Mouse (Mus musculus) stomach, embryonic 14.5 days (tissue): ENCODE data around the gene Dapk1. TPM values are rescaled to one million over a fixed set of nuclear protein-coding genes. Genes with fewer than 3 reads are reported as not detected.
"Not testable (repeated sequence)": the region's sequence is repeated elsewhere in the genome, so short reads cannot be mapped to it uniquely, and the experiment has no call there.

Experiments
- ATAC-seq: fragments of 200-750 bp; cut with Nextera tagmentation; 2 replicates; pipeline ENCODE4 v1.8.0; 2017; ENCODE audit warnings: low read depth, moderate TSS enrichment; ENCODE audit not compliant: insufficient number of reproducible peaks, insufficient read depth, low FRiP score
- H3K27ac ChIP-seq: fragments of 300-500 bp; sonication (generic); 2 replicates; pipeline ENCODE4 v1.5.1; 2014; ENCODE audit warnings: mild to moderate bottlenecking, low read length, moderate library complexity, mixed read lengths
- H3K27me3 ChIP-seq: fragments of 300-500 bp; sonication (generic); 2 replicates; pipeline ENCODE4 v1.6.1; 2014; ENCODE audit warnings: low read length, control low read depth, mixed read lengths; ENCODE audit not compliant: control insufficient read depth, insufficient read depth
- H3K36me3 ChIP-seq: fragments of 300-500 bp; sonication (generic); 2 replicates; pipeline ENCODE4 v1.6.1; 2014; ENCODE audit warnings: mild to moderate bottlenecking, control low read depth, low read length, moderate library complexity, mixed read lengths; ENCODE audit not compliant: control insufficient read depth, insufficient read depth
- H3K4me1 ChIP-seq: fragments of 300-500 bp; sonication (generic); 2 replicates; pipeline ENCODE4 v1.6.1; 2014; ENCODE audit warnings: low read length, control low read depth, mixed read lengths; ENCODE audit not compliant: control insufficient read depth, insufficient read depth
- H3K4me2 ChIP-seq: fragments of 300-500 bp; sonication (generic); replicated peaks from 2 replicates; pipeline ENCODE4 v1.6.1; 2014; ENCODE audit warnings: low read depth, low read length, control low read depth
- H3K4me3 ChIP-seq: fragments of 300-500 bp; sonication (generic); 2 replicates; pipeline ENCODE4 v1.5.1; 2014; ENCODE audit warnings: low read depth, low read length, control low read depth
- H3K9ac ChIP-seq: fragments of 300-500 bp; sonication (generic); replicated peaks from 2 replicates; pipeline ENCODE4 v1.6.1; 2014; ENCODE audit warnings: low read depth, mild to moderate bottlenecking, control low read depth, low read length, moderate library complexity, mixed read lengths
- H3K9me3 ChIP-seq: fragments of 300-500 bp; sonication (generic); 2 replicates; pipeline ENCODE4 v1.6.1; 2016; ENCODE audit warnings: low read depth, low read length, control low read depth; ENCODE audit not compliant: control insufficient read depth
- WGBS: fragments of 180-500 bp; shearing (Covaris S2); extraction: QIAGEN DNeasy Blood & Tissue Kit; methylation state at CpG from one replicate; pipeline ENCODE4 v1.1.7; 2014; 5-methylcytosine and 5-hydroxymethylcytosine counted together
- polyA plus RNA-seq: library from polyadenylated mRNA; unstranded; fragments of >200 nt; fragmentation: Nextera tagmentation; extraction: Ambion mirVana; gene quantifications from 2 replicates; pipeline ENCODE4 v1.2.1, GENCODE M21; 2014

Dapk1 gene
- polyA plus RNA-seq, 1 experiment from 2014 or later, result 21.6 TPM

- no peak overlapping the region for H3K4me2 ChIP-seq
- H3K9ac ChIP-seq, result no peak overlapping the region
- H3K9me3 ChIP-seq, result no peaks in the 10 kb centered on the region
- no peak for ATAC-seq
- H3K4me1 ChIP-seq, result 0 out of 2 replicates have a peak, but pooled peaks cover 7% of the 10 kb centered on the region
- no peaks in the 10 kb centered on the region for H3K36me3 ChIP-seq
- 51% methylated on average over 4 of the region's 4 CpGs for WGBS
- H3K27me3 ChIP-seq, result no peaks in the 10 kb centered on the region
- H3K27ac ChIP-seq, result no peak overlapping the region
- no peak overlapping the region for H3K4me3 ChIP-seq
Observed at GRCm38 (mm10) chr13:60609234-60609633, 7.5 kb downstream of the Dapk1 start.

DNA sequence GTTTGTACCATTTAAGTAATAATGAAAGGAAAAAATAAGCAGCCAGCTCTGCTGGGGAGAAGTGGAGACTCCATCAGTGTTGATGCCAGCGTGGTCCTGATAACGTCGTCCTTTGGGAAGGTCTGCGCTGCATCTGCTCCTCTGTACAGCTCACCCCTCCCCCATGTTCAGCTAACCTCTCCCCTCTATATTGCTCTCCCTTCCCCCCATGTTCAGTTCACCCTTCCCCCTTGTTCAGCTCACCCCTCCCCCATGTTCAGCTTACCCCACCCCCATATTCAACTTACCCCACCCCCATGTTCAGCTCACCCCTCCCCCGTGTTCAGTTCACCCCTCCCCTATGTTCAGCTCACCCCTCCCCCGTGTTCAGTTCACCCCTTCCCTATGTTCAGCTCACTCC lies 8.8 kb downstream of the Dapk1 start:
- Histone ChIP-seq H3K27me3 (no peaks in the 10 kb centered on the region), H3K9ac (no peak overlapping the region), H3K9me3 (no peaks in the 10 kb centered on the region), H3K4me3 (no peak overlapping the region), H3K4me1 (0 out of 2 replicates have a peak, but pooled peaks cover 7% of the 10 kb centered on the region), H3K36me3 (no peaks in the 10 kb centered on the region), H3K4me2 (no peak overlapping the region), H3K27ac (no peak overlapping the region)
- ATAC-seq, result no peak
- WGBS, result 51% methylated on average over 6 of the region's 6 CpGs

GRCm38 (mm10) chr13:60610971-60611370 lies 9.2 kb downstream of the Dapk1 start:
- 73% methylated on average over 6 of the region's 6 CpGs for WGBS
- not testable (repeated sequence) for H3K27me3 ChIP-seq, H3K4me3 ChIP-seq, H3K9me3 ChIP-seq, H3K4me1 ChIP-seq, H3K27ac ChIP-seq, H3K36me3 ChIP-seq, ATAC-seq, H3K9ac ChIP-seq, H3K4me2 ChIP-seq

- no peak overlapping the region for H3K27ac ChIP-seq
- 0 out of 2 replicates have a peak, but pooled peaks cover 7% of the 10 kb centered on the region for H3K4me1 ChIP-seq
- no peak overlapping the region for H3K4me2 ChIP-seq
- 75% methylated on average over 3 of the region's 3 CpGs for WGBS
- H3K9ac ChIP-seq, result no peak overlapping the region
- ATAC-seq, result no peak
- H3K9me3 ChIP-seq, result no peaks in the 10 kb centered on the region
- no peaks in the 10 kb centered on the region for H3K27me3 ChIP-seq
- no peaks in the 10 kb centered on the region for H3K36me3 ChIP-seq
- no peak overlapping the region for H3K4me3 ChIP-seq
Observed at GRCm38 (mm10) chr13:60612160-60612559, 10.4 kb downstream of the Dapk1 start.

GRCm38 (mm10) chr13:60614154-60614553 lies 12.4 kb downstream of the Dapk1 start:
- no peak overlapping the region for H3K27ac ChIP-seq
- no peak overlapping the region for H3K4me2 ChIP-seq
- 0 out of 2 replicates have a peak, but pooled peaks cover 19% of the 10 kb centered on the region for H3K4me1 ChIP-seq
- no peak overlapping the region for H3K4me3 ChIP-seq
- no peaks in the 10 kb centered on the region for H3K27me3 ChIP-seq
- H3K9ac ChIP-seq, result no peak overlapping the region
- no peaks in the 10 kb centered on the region for H3K36me3 ChIP-seq
- no peak for ATAC-seq
- H3K9me3 ChIP-seq, result no peaks in the 10 kb centered on the region
- WGBS, result 86% methylated on average over 8 of the region's 8 CpGs

DNA sequence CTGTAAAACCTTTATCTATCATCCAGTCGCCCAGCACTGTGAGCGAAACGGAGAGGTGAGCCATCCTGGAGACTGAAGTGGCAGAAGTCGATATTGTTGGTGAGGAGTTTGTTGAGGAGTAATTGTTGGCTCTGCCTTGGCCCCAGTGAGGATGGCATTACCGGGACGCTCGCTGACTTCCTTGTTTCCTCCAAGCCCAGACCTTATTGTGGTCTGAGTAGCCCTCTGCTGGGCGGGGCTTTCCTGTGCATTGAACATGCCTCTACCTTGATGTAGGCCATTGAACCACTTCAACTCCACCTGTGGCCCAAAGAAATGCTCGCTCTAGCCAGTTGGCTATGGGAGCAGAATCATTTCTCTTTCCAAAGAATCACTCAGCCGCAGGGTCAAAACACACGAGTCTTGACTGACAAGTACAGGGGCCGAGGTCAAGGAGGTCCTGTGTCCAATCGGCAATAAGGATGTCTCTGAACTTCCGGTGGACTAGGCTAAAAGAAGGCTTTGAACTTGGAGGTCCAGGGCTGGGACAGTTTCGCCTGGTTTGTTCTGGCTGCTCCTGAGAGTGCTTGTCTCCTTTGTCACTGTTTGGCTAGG lies 13.4 kb downstream of the Dapk1 start:
- 69% methylated on average over 15 of the region's 15 CpGs for WGBS
- Histone ChIP-seq H3K9ac (no peak overlapping the region), H3K4me1 (0 out of 2 replicates have a peak, but pooled peaks cover 17% of the 10 kb centered on the region), H3K27ac (no peak overlapping the region), H3K36me3 (no peaks in the 10 kb centered on the region), H3K9me3 (no peaks in the 10 kb centered on the region), H3K4me3 (no peak overlapping the region), H3K4me2 (no peak overlapping the region), H3K27me3 (no peaks in the 10 kb centered on the region)
- no peak for ATAC-seq

DNA sequence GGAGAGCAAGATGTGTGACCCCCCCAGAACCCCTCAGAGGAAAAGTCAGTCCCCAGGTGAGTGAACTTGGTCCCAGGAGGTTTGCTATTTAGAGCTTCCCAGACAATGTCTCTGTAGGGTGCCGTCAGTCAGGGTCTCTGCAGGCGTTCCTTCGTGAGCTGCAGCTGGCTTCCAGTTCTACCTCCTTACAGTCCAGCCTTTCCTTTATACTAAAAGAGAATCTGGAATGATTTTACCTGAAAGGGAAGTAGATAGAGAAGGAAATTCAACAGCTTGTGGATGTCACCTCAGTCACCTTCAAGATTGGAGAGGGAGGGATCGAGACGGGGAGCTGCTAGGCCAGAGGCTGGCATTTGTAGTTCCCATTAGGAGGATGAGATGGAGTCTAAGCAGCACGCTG lies 14.3 kb downstream of the Dapk1 start:
- 80% methylated on average over 6 of the region's 6 CpGs for WGBS
- ATAC-seq, result no peak
- H3K36me3 ChIP-seq, result no peaks in the 10 kb centered on the region

GRCm38 (mm10) chr13:60618287-60618686 lies 16.5 kb downstream of the Dapk1 start:
- ATAC-seq, result peak; percentile 56; the same call in 1 of the 2 replicates
- H3K27ac ChIP-seq, result no peak overlapping the region
- no peak overlapping the region for H3K4me2 ChIP-seq

More for the DNA sequence above, 14.3 kb downstream of the Dapk1 start:
- 0 out of 2 replicates have a peak, but pooled peaks cover 12% of the 10 kb centered on the region for H3K4me1 ChIP-seq
- no peaks in the 10 kb centered on the region for H3K9me3 ChIP-seq
- no peaks in the 10 kb centered on the region for H3K27me3 ChIP-seq
- no peak overlapping the region for H3K4me3 ChIP-seq
- H3K27ac ChIP-seq, result no peak overlapping the region
- no peak overlapping the region for H3K4me2 ChIP-seq
- H3K9ac ChIP-seq, result no peak overlapping the region

GRCm38 (mm10) chr13:60619723-60620122 lies 18.0 kb downstream of the Dapk1 start:
- 0 out of 2 replicates have a peak, but pooled peaks cover 12% of the 10 kb centered on the region for H3K4me1 ChIP-seq
- no peak for ATAC-seq
- H3K4me3 ChIP-seq, result no peak overlapping the region
- WGBS, result 46% methylated on average over 6 of the region's 6 CpGs
- no peaks in the 10 kb centered on the region for H3K36me3 ChIP-seq
- H3K27ac ChIP-seq, result no peak overlapping the region
- H3K4me2 ChIP-seq, result no peak overlapping the region
- no peaks in the 10 kb centered on the region for H3K9me3 ChIP-seq
- H3K9ac ChIP-seq, result no peak overlapping the region
- no peaks in the 10 kb centered on the region for H3K27me3 ChIP-seq

More at GRCm38 (mm10) chr13:60618287-60618686, 16.5 kb downstream of the Dapk1 start:
- Histone ChIP-seq H3K36me3 (no peaks in the 10 kb centered on the region), H3K9ac (no peak overlapping the region), H3K4me1 (0 out of 2 replicates have a peak, but pooled peaks cover 12% of the 10 kb centered on the region), H3K27me3 (no peaks in the 10 kb centered on the region), H3K9me3 (no peaks in the 10 kb centered on the region), H3K4me3 (no peak overlapping the region)
- 28% methylated on average over 9 of the region's 9 CpGs for WGBS
